Mouse (Mus musculus) bone marrow, adult 2 months (tissue): ENCODE measurements around the gene Glyctk. TPM values are rescaled to one million over a fixed set of nuclear protein-coding genes. Genes with fewer than 3 reads are reported as not detected.

ENCODE experiments used
- H3K27ac ChIP-seq: fragments of 200-500 bp; 2 replicates; pipeline ENCODE4 v1.5.1; 2012; ENCODE audit warnings: low read depth, mild to moderate bottlenecking, control low read depth, inconsistent platforms, low read length; ENCODE audit not compliant: control insufficient read depth, poor library complexity, insufficient read depth
- H3K4me1 ChIP-seq: fragments of 200-500 bp; 2 replicates; pipeline ENCODE4 v1.6.1; 2011; ENCODE audit warnings: low read length; ENCODE audit not compliant: control insufficient read depth, insufficient read depth
- H3K4me3 ChIP-seq: fragments of 200-500 bp; replicated peaks from 2 replicates; pipeline ENCODE3; 2011; ENCODE audit warnings: mild to moderate bottlenecking, low read depth, low read length, control low read depth; ENCODE audit not compliant: control insufficient read depth
- CTCF ChIP-seq: fragments of 200-500 bp; IDR thresholded peaks from 2 replicates; pipeline ENCODE4 v1.5.1; 2011; ENCODE audit warnings: low read length, control low read depth; ENCODE audit not compliant: control insufficient read depth, insufficient read depth
- POLR2A ChIP-seq: fragments of 200-500 bp; IDR thresholded peaks from 2 replicates; pipeline ENCODE4 v1.6.1; 2011; ENCODE audit warnings: low read depth, mild to moderate bottlenecking, control low read depth, low read length, borderline replicate concordance; ENCODE audit not compliant: control insufficient read depth
- WGBS: fragments of 180-500 bp; shearing (Covaris S2); methylation state at CpG from one replicate; pipeline ENCODE4 v1.1.7; 2018; 5-methylcytosine and 5-hydroxymethylcytosine counted together
- polyA plus RNA-seq: library from polyadenylated mRNA; stranded (reverse); fragments of >200 nt; gene quantifications from 2 replicates; pipeline ENCODE4 v1.2.4, GENCODE M21; 2011; ENCODE audit warnings: low replicate concordance; ENCODE audit not compliant: missing spikeins, insufficient read depth, insufficient read length

Gene Glyctk
- polyA plus RNA-seq: 0.99 and 1.9 TPM in 2 replicates

GRCm38 (mm10) chr9:106158037-106158491 is at the start of gene Glyctk:
Glyctk (minus strand) TSS chr9:106158138.
- WGBS: 82% methylated on average over 6 of the region's 6 CpGs
- Histone ChIP-seq H3K4me1 (no peaks in the 10 kb centered on the region), H3K27ac (no peak within 1 kb of the TSS), H3K4me3 (no peak within 1 kb of the TSS)
- no peak for TF ChIP-seq CTCF
- TF ChIP-seq POLR2A: no peak

DNA sequence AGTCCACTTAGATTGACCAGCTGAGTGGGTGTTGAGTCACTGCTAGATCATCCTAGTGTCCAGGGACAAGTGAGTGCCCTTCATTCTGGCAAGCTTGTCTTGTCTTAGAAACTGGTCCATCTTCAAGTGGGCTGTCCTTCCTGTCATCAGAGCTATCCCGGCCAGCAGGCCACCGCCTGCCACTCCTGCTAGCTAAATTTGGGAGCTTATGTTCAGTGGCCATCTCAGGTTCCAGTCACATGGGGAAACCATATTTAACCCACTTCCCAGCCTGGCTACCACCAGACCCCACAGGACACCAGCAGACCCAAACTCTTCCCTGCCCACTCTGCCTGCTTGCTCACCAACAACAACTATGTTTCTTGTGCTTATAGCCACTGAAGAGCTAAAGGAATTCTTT is 48.6 kb upstream of the Glyctk start:
- Histone ChIP-seq H3K4me1 (peaks cover 2% of the 10 kb centered on the region; the same call in 1 of the 2 replicates), H3K4me3 (no peak overlapping the region), H3K27ac (no peak overlapping the region)
- 75% methylated on average over 2 of the region's 2 CpGs for WGBS
- no peak for TF ChIP-seq POLR2A
- no peak for TF ChIP-seq CTCF

DNA sequence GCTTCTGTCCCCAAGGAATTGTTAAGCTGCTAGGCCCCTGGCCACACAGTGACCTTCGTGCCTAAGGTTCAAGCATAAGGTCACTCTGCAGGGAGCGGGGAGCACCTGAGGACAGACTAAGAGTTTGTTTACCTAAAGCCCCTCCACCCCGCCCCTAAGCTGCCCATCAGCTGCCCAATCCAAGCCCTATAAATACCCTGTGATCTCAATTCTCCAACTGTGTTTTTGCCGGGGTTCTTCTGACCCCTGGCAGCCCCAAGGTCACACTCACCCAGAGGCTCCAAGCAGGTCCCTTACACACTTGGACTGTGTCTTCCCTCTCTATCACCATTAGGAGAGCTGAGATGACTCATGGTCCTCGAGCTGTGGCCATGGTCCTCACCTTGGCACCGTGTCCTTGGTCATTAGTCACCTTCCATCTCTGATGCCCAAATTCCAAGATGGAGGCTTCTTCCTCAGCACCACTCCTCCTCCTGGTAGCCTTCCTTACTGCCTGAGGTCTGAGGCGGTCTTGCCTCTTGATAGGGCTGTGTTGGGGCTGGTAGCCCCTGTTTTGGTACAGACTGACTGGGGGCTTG is 47.9 kb upstream of the Glyctk start:
- H3K4me1 ChIP-seq: peaks cover 2% of the 10 kb centered on the region; the same call in 1 of the 2 replicates
- TF ChIP-seq CTCF (no peak), POLR2A (no peak)
- 79% methylated on average over 7 of the region's 7 CpGs for WGBS
- H3K27ac ChIP-seq: no peak overlapping the region
- no peak overlapping the region for H3K4me3 ChIP-seq

GRCm38 (mm10) chr9:106203990-106204851 is 46.3 kb upstream of the Glyctk start:
- no peak for TF ChIP-seq POLR2A
- no peak for TF ChIP-seq CTCF
- peaks cover 2% of the 10 kb centered on the region; the same call in 1 of the 2 replicates for H3K4me1 ChIP-seq
- peak overlapping the region; percentile 74 for H3K27ac ChIP-seq
- H3K4me3 ChIP-seq: peak overlapping the region; percentile 99
- 6% methylated on average over 7 of the region's 7 CpGs for WGBS

DNA sequence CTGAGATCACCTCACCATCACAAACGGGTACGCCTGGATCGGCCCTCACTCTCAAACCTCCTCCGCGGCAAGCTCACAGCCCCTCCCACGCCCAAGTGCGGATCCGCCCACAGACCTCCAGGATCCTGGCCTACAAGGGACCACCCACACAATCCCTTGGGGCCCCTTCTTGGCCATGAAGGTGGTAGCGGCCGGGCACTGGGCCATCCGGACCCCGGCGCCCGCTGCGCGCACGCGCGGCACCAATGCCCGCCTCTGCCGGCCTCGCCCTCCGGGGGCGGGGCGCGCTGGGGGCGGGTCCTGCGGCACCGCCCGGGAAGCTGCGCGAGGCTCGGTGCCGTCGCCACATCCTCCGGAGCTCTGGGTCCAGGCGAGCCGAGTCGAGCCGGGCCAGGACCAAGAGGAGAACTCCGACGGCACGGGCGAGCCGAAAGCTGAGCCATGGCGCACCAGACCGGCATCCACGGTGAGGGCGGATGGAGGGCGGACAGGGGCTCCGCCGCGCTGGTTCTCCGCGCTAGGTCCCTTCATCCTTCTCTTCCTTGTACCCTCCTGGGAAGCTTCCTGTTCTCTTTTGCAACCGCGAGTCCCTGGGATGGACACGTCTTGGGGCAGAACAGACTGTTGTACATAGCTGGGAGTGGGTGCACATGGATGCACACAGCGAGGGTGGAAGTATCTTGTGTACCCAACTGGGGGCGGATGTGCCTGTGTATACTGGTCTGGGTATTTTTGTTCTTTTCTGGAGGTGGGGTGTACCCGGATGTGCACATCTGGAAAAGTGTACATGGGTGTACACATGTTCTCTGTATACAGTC is 45.1 kb upstream of the Glyctk start, which contains the start of gene Twf2:
Twf2 (plus strand) TSS at position 290 of the 818 bp plus-strand sequence.
- Histone ChIP-seq H3K27ac (peak within 1 kb of the TSS; percentile 80), H3K4me3 (peak within 1 kb of the TSS; percentile 99), H3K4me1 (peaks cover 2% of the 10 kb centered on the region; the same call in 1 of the 2 replicates)
- TF ChIP-seq POLR2A (peak; percentile 80; the same call in 1 of the 2 replicates), CTCF (no peak)
- under 1% methylated on average over 61 of the region's 61 CpGs for WGBS

- Histone ChIP-seq H3K4me3 (no peak overlapping the region), H3K4me1 (peaks cover 8% of the 10 kb centered on the region; the same call in 1 of the 2 replicates), H3K27ac (no peak overlapping the region)
- WGBS: 79% methylated on average over 3 of the region's 3 CpGs
- TF ChIP-seq POLR2A: no peak
- no peak for TF ChIP-seq CTCF
Measured at GRCm38 (mm10) chr9:106201895-106202294, 44.0 kb upstream of the Glyctk start.

- peak within 1 kb of the TSS; percentile 77 for H3K4me3 ChIP-seq
- TF ChIP-seq CTCF: no peak
- no peak; the same call in 1 of the 2 replicates for TF ChIP-seq POLR2A
- WGBS: 37% methylated on average over 18 of the region's 18 CpGs
Measured at GRCm38 (mm10) chr9:106199535-106200272, 41.8 kb upstream of the Glyctk start, which contains the start of gene Ppm1m. Ppm1m (minus strand) TSS chr9:106199746.

More at GRCm38 (mm10) chr9:106199535-106200272, 41.8 kb upstream of the Glyctk start, which contains the start of gene Ppm1m:
- Histone ChIP-seq H3K27ac (peak within 1 kb of the TSS; percentile 94), H3K4me1 (peaks cover 6% of the 10 kb centered on the region; the same call in 1 of the 2 replicates)
